Mouse (Mus musculus): Measurements from ENCODE around the gene Gm47841. TPM values are rescaled to one million over a fixed set of nuclear protein-coding genes. Genes with fewer than 3 reads are reported as not detected.

The Gm47841 gene
- polyA plus RNA-seq, 1 experiment from 2014 or later, result not detected

- Histone ChIP-seq H3K36me3 (peaks cover 10% of the 10 kb centered on the region; the same call in 1 of the 2 replicates), H3K9ac (peak overlapping the region; percentile 51), H3K27me3 (replicated peaks) (peaks cover 43% of the 10 kb centered on the region), H3K4me1 (peaks cover 31% of the 10 kb centered on the region), H3K9me3 (no peaks in the 10 kb centered on the region), H3K4me3 (peak overlapping the region; percentile 34), H3K4me2 (replicated peaks) (peak overlapping the region; percentile 59), H3K27ac (no peak overlapping the region)
- ATAC-seq (ENCODE audit: low FRiP score, low read depth), result no peak
- 10% methylated on average over 52 of the region's 65 CpGs for WGBS
Observed at GRCm38 (mm10) chr15:101053832-101054459, 6.7 kb upstream of the Gm47841 start.

DNA sequence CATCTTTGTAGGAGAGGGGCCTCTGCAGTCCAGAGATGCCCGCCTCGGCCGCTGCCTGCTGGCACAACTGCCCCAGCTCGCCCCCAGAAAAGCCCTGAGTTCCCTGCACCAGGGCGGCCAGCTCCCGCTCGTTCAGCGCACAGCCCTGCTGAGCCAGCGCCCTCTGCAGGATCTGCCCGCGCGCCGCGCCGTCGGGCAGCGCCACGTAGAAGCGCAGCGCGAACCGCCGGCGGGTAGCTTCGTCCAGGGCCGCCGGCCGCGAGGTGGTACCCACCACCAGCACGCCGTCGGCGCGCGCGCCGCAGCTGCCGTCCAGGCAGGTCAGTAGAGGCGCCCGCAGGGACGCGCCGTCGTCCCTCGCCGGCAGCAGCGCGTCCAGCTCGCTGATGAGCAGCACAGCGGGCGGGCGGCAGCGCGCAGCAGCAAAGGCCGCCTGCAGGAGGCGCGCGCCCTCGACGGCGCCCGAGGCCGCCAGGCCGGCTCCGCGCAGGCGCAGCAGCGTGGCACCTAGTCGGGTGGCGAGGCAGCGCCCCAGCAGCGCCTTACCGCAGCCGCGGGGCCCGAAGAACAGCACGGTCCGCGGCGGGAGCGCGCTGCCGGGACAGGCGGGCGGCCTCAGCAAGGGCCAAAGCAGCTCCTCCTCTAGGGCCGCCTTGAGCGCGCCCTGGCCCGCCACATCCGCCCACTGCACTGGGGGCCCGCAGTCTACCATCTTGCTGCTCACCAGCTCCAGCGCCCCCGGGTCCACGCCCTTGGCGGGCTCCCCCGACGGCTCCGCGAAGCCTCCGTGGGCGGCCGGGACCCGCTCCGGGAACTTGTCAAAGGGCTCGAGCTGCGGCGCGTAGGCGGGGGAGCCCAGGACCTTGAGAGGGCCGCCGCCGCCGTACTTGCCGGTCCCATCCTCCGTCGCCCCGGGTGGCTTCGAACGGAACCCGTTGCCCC lies 5.6 kb upstream of the Gm47841 start:
- Histone ChIP-seq H3K4me2 (replicated peaks) (peak overlapping the region; percentile 59), H3K36me3 (peaks cover 10% of the 10 kb centered on the region; the same call in 1 of the 2 replicates), H3K27me3 (replicated peaks) (peaks cover 52% of the 10 kb centered on the region), H3K9me3 (no peaks in the 10 kb centered on the region), H3K9ac (peak overlapping the region; percentile 51), H3K4me1 (peaks cover 30% of the 10 kb centered on the region), H3K4me3 (peak overlapping the region; percentile 34), H3K27ac (no peak overlapping the region)
- ATAC-seq (ENCODE audit: low FRiP score, low read depth), result no peak
- WGBS, result 7% methylated on average over 119 of the region's 120 CpGs

GRCm38 (mm10) chr15:101051869-101052268 lies 4.7 kb upstream of the Gm47841 start:
- 26% methylated on average over 10 of the region's 10 CpGs for WGBS
- Histone ChIP-seq H3K9ac (no peak overlapping the region), H3K4me3 (no peak overlapping the region), H3K4me1 (peaks cover 37% of the 10 kb centered on the region), H3K36me3 (peaks cover 10% of the 10 kb centered on the region; the same call in 1 of the 2 replicates), H3K27me3 (replicated peaks) (peaks cover 61% of the 10 kb centered on the region), H3K27ac (no peak overlapping the region), H3K9me3 (no peaks in the 10 kb centered on the region), H3K4me2 (replicated peaks) (peak overlapping the region; percentile 59; the same call in 1 of the 2 replicates)
- ATAC-seq (ENCODE audit: low FRiP score, low read depth), result no peak

DNA sequence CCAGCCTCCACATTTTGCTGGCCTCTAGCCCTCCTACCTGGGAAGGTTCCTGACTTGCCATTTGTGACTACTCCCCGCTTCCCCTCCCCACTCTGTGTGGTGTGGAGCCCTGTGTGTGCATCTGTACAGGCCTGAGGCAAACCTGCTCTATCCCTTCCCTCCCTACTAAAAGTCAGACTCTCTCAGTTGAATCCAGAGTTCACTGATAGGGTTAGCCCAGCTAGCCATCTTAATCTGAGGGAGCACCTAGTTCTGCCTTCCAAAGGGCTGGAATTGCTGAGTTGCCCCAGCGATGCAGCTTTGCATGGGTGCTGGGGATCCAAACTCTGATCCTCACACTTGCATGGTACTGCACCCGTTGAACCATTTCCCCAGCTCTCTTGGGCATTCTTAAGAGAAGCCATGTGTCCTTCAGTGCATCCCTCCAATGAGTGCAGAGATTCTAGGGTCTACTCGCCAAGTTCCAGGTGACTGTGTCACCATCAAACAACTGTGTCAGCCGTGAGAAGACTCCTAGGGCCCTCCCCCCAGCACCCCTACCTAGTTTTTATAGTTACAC lies 1.2 kb upstream of the Gm47841 start:
- ATAC-seq (ENCODE audit: low FRiP score, low read depth), result no peak
- peaks cover 37% of the 10 kb centered on the region for H3K4me1 ChIP-seq
- peaks cover 74% of the 10 kb centered on the region for H3K27me3 ChIP-seq (replicated peaks)
- 50% methylated on average over 5 of the region's 5 CpGs for WGBS
- no peak overlapping the region for H3K9ac ChIP-seq
- no peak overlapping the region for H3K27ac ChIP-seq
- H3K36me3 ChIP-seq, result peaks cover 10% of the 10 kb centered on the region; the same call in 1 of the 2 replicates
- H3K9me3 ChIP-seq, result no peaks in the 10 kb centered on the region
- H3K4me3 ChIP-seq, result no peak overlapping the region
- H3K4me2 ChIP-seq (replicated peaks), result no peak overlapping the region

GRCm38 (mm10) chr15:101046527-101047193 lies 537 bp downstream of the Gm47841 start:
- WGBS, result 1% methylated on average over 77 of the region's 77 CpGs
- Histone ChIP-seq H3K4me1 (peaks cover 19% of the 10 kb centered on the region), H3K27me3 (replicated peaks) (peaks cover 60% of the 10 kb centered on the region), H3K4me2 (replicated peaks) (peak overlapping the region; percentile 99), H3K9ac (peak overlapping the region; percentile 65), H3K36me3 (peaks cover 7% of the 10 kb centered on the region; the same call in 1 of the 2 replicates), H3K9me3 (no peaks in the 10 kb centered on the region), H3K27ac (no peak overlapping the region), H3K4me3 (peak overlapping the region; percentile 38)
- ATAC-seq (ENCODE audit: low FRiP score, low read depth), result peak; percentile 23

DNA sequence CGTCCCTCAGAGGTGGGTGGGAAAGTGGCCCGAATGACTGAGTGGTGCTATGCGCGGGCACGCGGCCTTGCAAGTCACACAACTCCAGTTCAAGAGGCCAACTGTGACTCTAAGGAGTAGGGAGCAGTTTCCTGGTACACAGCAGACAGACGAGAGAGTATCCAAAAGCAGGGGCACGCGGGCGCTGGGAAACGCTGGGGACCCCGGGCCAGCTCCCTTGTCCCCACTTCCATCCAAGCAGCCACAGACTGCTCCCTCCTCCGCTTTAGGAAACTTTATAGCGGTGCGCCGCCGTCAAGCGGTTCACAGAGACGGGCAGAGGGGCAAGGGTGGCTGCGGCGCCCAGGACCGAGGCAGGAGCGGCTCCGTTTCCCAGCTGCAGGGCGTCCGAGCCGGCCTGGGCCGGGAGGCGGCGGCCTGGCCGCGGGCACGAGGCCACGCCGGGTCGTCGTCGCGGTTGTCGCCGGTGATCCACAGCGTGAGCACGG lies 1.1 kb downstream of the Gm47841 start:
- H3K36me3 ChIP-seq, result peaks cover 10% of the 10 kb centered on the region; the same call in 1 of the 2 replicates
- peaks cover 19% of the 10 kb centered on the region for H3K4me1 ChIP-seq
- H3K27me3 ChIP-seq (replicated peaks), result peaks cover 60% of the 10 kb centered on the region
- WGBS, result 1% methylated on average over 43 of the region's 43 CpGs
- no peak overlapping the region for H3K27ac ChIP-seq
- H3K9me3 ChIP-seq, result no peaks in the 10 kb centered on the region
- H3K9ac ChIP-seq, result peak overlapping the region; percentile 65
- H3K4me2 ChIP-seq (replicated peaks), result peak overlapping the region; percentile 99
- ATAC-seq (ENCODE audit: low FRiP score, low read depth), result no peak
- H3K4me3 ChIP-seq, result peak overlapping the region; percentile 38

DNA sequence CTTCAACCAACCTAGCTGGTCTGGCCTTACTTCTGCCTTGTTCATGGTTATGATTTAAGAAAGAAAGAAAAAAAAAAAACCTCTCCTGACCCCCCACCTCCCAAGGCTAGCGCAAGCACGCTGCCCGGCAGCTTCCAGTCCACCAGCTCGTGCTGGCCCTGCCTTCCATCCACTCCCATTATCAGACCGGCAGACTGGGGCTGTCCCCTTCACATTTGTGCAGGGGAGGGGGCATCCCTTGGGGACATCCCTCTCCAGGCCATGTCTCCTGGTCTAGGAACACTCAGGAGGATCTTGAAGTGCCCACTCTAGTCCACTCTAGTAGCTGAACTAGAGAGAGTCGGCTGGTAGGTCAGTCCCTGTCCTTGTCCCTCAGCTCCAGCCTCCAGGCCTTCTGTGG lies 2.7 kb downstream of the Gm47841 start:
- 47% methylated on average over 6 of the region's 6 CpGs for WGBS
- no peak overlapping the region for H3K4me2 ChIP-seq (replicated peaks)
- no peak overlapping the region for H3K4me3 ChIP-seq
- H3K9me3 ChIP-seq, result no peaks in the 10 kb centered on the region
- peaks cover 19% of the 10 kb centered on the region for H3K4me1 ChIP-seq
- H3K27ac ChIP-seq, result no peak overlapping the region
- H3K27me3 ChIP-seq (replicated peaks), result peaks cover 64% of the 10 kb centered on the region
- H3K9ac ChIP-seq, result no peak overlapping the region
- ATAC-seq (ENCODE audit: low FRiP score, low read depth), result no peak
- H3K36me3 ChIP-seq, result peaks cover 18% of the 10 kb centered on the region

DNA sequence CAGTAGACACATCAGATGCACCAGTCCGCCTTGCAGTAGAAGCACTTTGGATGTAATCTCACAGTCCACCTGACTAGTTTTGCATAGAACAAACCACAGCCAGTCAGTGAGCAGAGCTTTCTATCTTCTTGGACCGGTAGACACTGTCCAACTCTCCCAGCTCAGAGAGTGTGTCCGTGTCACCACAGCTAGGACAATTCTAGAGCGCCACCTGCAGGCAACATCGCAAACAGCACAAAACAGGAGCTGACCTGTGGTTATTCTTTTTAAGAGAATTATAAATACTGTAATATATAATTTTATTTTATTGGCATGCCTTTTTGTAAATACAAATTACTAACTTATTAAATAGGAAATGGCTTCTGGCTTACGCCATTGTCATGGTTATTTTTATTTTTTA lies 4.6 kb downstream of the Gm47841 start:
- Histone ChIP-seq H3K4me2 (replicated peaks) (no peak overlapping the region), H3K27ac (no peak overlapping the region), H3K4me1 (peaks cover 19% of the 10 kb centered on the region), H3K36me3 (peaks cover 19% of the 10 kb centered on the region), H3K27me3 (replicated peaks) (peaks cover 49% of the 10 kb centered on the region), H3K4me3 (no peak overlapping the region), H3K9ac (no peak overlapping the region), H3K9me3 (no peaks in the 10 kb centered on the region)
- WGBS, result 27% methylated on average over 6 of the region's 6 CpGs
- ATAC-seq (ENCODE audit: low FRiP score, low read depth), result no peak

- H3K36me3 ChIP-seq, result peaks cover 19% of the 10 kb centered on the region
- WGBS, result 78% methylated on average over 6 of the region's 6 CpGs
- H3K9ac ChIP-seq, result no peak overlapping the region
- ATAC-seq (ENCODE audit: low FRiP score, low read depth), result no peak
- peaks cover 13% of the 10 kb centered on the region for H3K4me1 ChIP-seq
- H3K4me3 ChIP-seq, result no peak overlapping the region
- no peak overlapping the region for H3K27ac ChIP-seq
- H3K9me3 ChIP-seq, result no peaks in the 10 kb centered on the region
- H3K27me3 ChIP-seq (replicated peaks), result peaks cover 42% of the 10 kb centered on the region
- no peak overlapping the region for H3K4me2 ChIP-seq (replicated peaks)
Observed at GRCm38 (mm10) chr15:101041966-101042365, 5.2 kb downstream of the Gm47841 start.

DNA sequence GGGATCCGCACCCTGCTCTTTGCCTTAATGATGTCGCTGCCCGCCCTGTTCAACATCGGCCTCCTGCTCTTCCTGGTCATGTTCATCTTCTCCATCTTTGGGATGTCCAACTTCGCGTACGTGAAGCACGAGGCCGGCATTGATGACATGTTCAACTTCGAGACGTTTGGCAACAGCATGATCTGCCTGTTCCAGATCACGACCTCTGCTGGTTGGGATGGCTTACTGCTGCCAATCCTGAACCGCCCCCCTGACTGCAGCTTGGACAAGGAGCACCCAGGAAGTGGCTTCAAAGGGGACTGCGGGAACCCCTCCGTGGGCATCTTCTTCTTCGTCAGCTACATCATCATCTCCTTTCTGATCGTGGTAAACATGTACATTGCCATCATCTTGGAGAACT lies 7.5 kb downstream of the Gm47841 start:
- H3K4me2 ChIP-seq (replicated peaks), result no peak overlapping the region
- no peak overlapping the region for H3K27ac ChIP-seq
- peaks cover 19% of the 10 kb centered on the region for H3K27me3 ChIP-seq (replicated peaks)
- H3K4me1 ChIP-seq, result no peaks in the 10 kb centered on the region
- peaks cover 30% of the 10 kb centered on the region for H3K36me3 ChIP-seq
- no peaks in the 10 kb centered on the region for H3K9me3 ChIP-seq
- H3K9ac ChIP-seq, result no peak overlapping the region
- no peak for ATAC-seq (ENCODE audit: low FRiP score, low read depth)
- H3K4me3 ChIP-seq, result no peak overlapping the region
- WGBS, result 58% methylated on average over 17 of the region's 17 CpGs

DNA sequence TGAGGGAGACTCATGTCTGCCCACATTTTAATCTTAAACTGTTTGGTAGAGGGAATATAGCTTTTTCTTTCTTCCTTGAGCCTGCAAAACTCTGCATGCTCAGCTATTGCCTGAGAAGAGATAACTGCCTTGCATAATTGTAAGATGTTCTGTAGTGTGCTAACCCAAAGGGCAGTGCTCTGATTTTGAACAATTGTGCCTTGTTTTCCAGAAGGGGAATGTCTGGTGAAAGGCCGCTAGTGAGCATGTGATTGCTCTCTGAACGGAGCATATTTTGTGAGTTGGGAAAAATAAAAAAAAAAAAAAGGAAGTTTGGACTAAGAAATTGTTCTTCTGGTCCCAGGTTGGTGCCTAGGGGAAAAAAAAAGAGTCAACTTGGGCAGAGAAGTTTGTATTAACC lies 18.2 kb downstream of the Gm47841 start:
- Histone ChIP-seq H3K27ac (no peak overlapping the region), H3K9me3 (no peaks in the 10 kb centered on the region), H3K4me2 (replicated peaks) (no peak overlapping the region), H3K4me1 (no peaks in the 10 kb centered on the region), H3K36me3 (peaks cover 7% of the 10 kb centered on the region), H3K4me3 (no peak overlapping the region), H3K27me3 (replicated peaks) (no peaks in the 10 kb centered on the region), H3K9ac (no peak overlapping the region)
- no peak for ATAC-seq (ENCODE audit: low FRiP score, low read depth)
- WGBS, result 70% methylated on average over 2 of the region's 2 CpGs
